Mouse (Mus musculus) embryonic facial prominence, embryonic 14.5 days (tissue): ENCODE measurements at regions not wholly inside any gene's neighbourhood (a gene's known extent, or its start where the extent isn't known, plus 50 kb on each side); places are given as distances from the start of the nearest gene placed in this dataset.

Experiments used
- ATAC-seq: fragments of 200-750 bp; cut with Nextera tagmentation; 2 replicates; pipeline ENCODE4 v1.8.0; 2017; ENCODE audit warnings: low read depth, moderate number of reproducible peaks, moderate TSS enrichment
- DNase-seq: peaks from one replicate; pipeline ENCODE4 v3.0.0-alpha.2; 2015; ENCODE audit warnings: low spot score
- H3K27ac ChIP-seq: fragments of 300-500 bp; sonication (generic); replicated peaks from 2 replicates; pipeline ENCODE4 v1.5.1; 2014; ENCODE audit warnings: low read depth, mild to moderate bottlenecking, low read length, moderate library complexity
- H3K27me3 ChIP-seq: fragments of 300-500 bp; sonication (generic); replicated peaks from 2 replicates; pipeline ENCODE4 v1.6.1; 2014; ENCODE audit warnings: low read length; ENCODE audit not compliant: control insufficient read depth, insufficient read depth
- H3K36me3 ChIP-seq: fragments of 300-500 bp; sonication (generic); 2 replicates; pipeline ENCODE4 v1.6.1; 2014; ENCODE audit warnings: low read length, mixed read lengths; ENCODE audit not compliant: control insufficient read depth, insufficient read depth
- H3K4me1 ChIP-seq: fragments of 300-500 bp; sonication (generic); 2 replicates; pipeline ENCODE4 v1.6.1; 2014; ENCODE audit warnings: antibody characterized with exemption, low read length; ENCODE audit not compliant: control insufficient read depth, insufficient read depth
- H3K4me2 ChIP-seq: fragments of 300-500 bp; sonication (generic); 2 replicates; pipeline ENCODE4 v1.6.1; 2014; ENCODE audit warnings: low read depth, mild to moderate bottlenecking, low read length, moderate library complexity, mixed read lengths
- H3K4me3 ChIP-seq: fragments of 300-500 bp; sonication (generic); 2 replicates; pipeline ENCODE4 v1.5.1; 2014; ENCODE audit warnings: low read depth, mild to moderate bottlenecking, low read length
- H3K9ac ChIP-seq: fragments of 300-500 bp; sonication (generic); 2 replicates; pipeline ENCODE4 v1.6.1; 2014; ENCODE audit warnings: low read depth, mild to moderate bottlenecking, low read length, moderate library complexity, mixed read lengths
- H3K9me3 ChIP-seq: fragments of 300-500 bp; sonication (generic); 2 replicates; pipeline ENCODE4 v1.6.1; 2016; ENCODE audit warnings: low read length; ENCODE audit not compliant: control insufficient read depth
- WGBS: fragments of 180-500 bp; shearing (Covaris S2); extraction: QIAGEN DNeasy Blood & Tissue Kit; methylation state at CpG from one replicate; pipeline ENCODE4 v1.1.7; 2014; 5-methylcytosine and 5-hydroxymethylcytosine counted together

DNA sequence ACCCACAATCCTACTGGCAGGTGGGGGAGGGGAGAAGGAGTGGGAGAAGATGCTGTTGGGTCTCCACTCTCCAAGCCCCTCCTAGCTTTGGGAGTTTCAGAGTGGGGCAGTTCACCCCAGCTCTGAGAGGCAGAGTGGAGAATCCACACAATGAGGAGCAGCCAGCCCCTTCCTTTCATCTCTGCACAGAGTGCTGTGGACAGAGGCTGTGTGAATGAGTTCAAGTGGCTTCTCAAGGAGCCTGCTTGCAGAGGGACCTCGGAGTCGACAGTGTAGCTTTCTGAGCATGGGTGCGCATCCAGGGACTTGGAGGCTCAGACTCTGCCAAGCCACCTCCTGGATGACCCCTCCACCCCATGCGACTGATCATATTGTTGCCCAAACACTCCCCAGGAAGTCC lies 88.9 kb upstream of the Gm26897 start:
- 70% methylated on average over 4 of the region's 4 CpGs for WGBS
- Histone ChIP-seq H3K36me3 (no peaks in the 10 kb centered on the region), H3K9ac (no peak overlapping the region), H3K4me2 (no peak overlapping the region), H3K4me1 (peaks cover 24% of the 10 kb centered on the region), H3K9me3 (no peaks in the 10 kb centered on the region), H3K27me3 (no peaks in the 10 kb centered on the region), H3K4me3 (no peak overlapping the region), H3K27ac (no peak overlapping the region)
- ATAC-seq (no peak), DNase-seq (no peak)

DNA sequence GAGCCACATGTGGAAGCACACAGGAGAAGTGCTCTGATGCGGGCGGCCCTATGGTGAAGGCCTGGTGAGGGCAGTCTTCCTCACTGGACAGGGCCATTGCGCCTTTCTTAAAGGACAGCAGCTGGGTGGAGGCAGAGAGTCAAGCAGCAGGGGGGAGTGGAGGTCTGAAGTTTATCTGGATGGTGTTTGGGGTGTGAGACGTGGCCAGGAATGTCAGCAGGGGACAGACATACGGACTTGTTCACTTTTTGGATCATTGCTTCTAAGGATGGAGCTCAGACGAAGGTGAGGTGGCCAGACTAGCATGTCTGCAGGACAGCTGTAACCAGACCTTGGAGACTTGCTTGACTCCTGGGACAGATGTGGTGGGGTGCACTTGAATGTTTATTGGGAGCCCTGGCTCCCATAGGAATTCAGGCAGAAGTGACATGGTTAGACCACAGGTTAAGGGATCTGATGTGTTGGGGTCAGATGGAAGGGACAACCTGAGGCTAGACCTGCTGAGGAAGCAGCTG lies 86.0 kb upstream of the Gm26897 start:
- H3K9me3 ChIP-seq: no peaks in the 10 kb centered on the region
- H3K36me3 ChIP-seq: no peaks in the 10 kb centered on the region
- H3K4me3 ChIP-seq: no peak overlapping the region
- ATAC-seq (no peak), DNase-seq (no peak)
- peaks cover 19% of the 10 kb centered on the region for H3K4me1 ChIP-seq
- no peaks in the 10 kb centered on the region for H3K27me3 ChIP-seq
- H3K27ac ChIP-seq: 0 out of 2 replicates have a peak overlapping the region, but pooled peaks have one; percentile 59
- 83% methylated on average over 6 of the region's 6 CpGs for WGBS
- H3K4me2 ChIP-seq: no peak overlapping the region
- 0 out of 2 replicates have a peak overlapping the region, but pooled peaks have one; percentile 14 for H3K9ac ChIP-seq

DNA sequence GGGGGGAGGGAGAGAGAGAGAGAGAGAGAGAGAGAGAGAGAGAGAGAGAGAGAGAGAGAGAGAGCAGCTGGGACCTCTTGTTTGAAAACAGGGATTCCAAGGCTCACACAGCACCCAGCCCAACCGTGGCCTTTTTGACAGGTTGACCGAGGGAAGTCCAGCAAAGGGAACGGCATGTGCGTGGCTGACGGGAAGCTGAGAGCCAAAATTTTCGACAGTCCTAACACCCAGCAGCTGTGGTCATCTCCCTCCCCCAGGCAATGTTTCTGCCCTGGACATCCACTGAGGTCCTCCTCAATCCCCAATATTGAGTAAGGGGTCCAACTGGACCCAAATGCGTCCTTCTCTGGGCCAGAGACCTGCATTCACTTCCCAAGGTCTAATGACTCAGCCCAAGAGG lies 85.2 kb upstream of the Gm26897 start:
- 49% methylated on average over 5 of the region's 7 CpGs for WGBS
- Histone ChIP-seq H3K4me2 (peak overlapping the region; percentile 13; the same call in 1 of the 2 replicates), H3K27me3 (no peaks in the 10 kb centered on the region), H3K4me1 (peaks cover 19% of the 10 kb centered on the region), H3K9ac (no peak overlapping the region), H3K36me3 (no peaks in the 10 kb centered on the region), H3K27ac (peak overlapping the region; percentile 59; the same call in 1 of the 2 replicates), H3K4me3 (no peak overlapping the region), H3K9me3 (no peaks in the 10 kb centered on the region)
- DNase-seq: no peak
- no peak for ATAC-seq

DNA sequence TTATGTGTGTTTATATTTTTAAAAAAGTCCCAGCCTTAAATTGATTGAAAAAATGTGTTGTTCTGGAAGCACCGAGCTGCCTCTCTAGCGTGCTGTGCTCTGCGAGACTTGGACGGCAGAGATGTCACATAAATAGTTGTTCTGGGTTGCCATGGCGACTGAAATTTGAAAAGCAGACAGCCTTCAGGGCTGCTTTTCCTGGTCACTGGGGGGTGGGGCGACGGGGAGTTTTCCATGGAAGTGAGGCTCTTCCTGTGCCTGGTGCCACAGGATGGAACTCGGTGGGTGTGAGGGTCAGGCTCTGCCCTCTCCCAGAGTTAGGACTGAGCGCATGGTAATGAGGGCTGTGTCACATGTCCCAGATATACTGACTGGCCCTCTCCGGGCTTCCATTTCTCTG lies 84.7 kb upstream of the Gm26897 start:
- H3K36me3 ChIP-seq: no peaks in the 10 kb centered on the region
- peaks cover 19% of the 10 kb centered on the region for H3K4me1 ChIP-seq
- H3K9ac ChIP-seq: no peak overlapping the region
- no peaks in the 10 kb centered on the region for H3K27me3 ChIP-seq
- no peak overlapping the region for H3K4me3 ChIP-seq
- WGBS: 15% methylated on average over 10 of the region's 10 CpGs
- H3K9me3 ChIP-seq: no peaks in the 10 kb centered on the region
- DNase-seq: peak; percentile 95
- ATAC-seq: peak; percentile 88
- peak overlapping the region; percentile 13 for H3K4me2 ChIP-seq
- H3K27ac ChIP-seq: peak overlapping the region; percentile 42; the same call in 1 of the 2 replicates

DNA sequence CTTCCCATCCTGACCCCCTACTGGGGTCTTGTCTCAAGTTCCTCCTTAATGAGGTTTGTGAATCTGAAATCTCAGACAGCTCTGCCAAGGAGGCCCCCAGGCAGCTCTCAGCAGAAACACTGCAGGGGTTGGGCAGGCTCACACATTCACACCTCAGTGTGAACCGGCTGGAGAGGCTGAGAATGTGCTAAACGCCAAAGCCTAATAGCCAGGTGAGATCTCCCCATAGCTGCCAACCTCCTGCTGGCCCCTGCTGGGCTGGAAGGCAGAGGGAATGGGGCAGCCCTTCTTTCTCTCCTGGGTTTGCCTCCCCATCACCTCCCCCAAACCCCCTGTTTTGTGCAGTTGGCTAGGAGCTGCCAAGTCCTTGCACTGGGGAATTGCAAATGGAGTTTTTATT lies 81.3 kb upstream of the Gm26897 start:
- Histone ChIP-seq H3K4me2 (no peak overlapping the region), H3K4me1 (peaks cover 19% of the 10 kb centered on the region), H3K27me3 (no peaks in the 10 kb centered on the region), H3K4me3 (no peak overlapping the region), H3K9me3 (no peaks in the 10 kb centered on the region), H3K27ac (no peak overlapping the region), H3K36me3 (no peaks in the 10 kb centered on the region), H3K9ac (no peak overlapping the region)
- 42% methylated on average over 2 of the region's 2 CpGs for WGBS
- DNase-seq: no peak
- ATAC-seq: no peak

DNA sequence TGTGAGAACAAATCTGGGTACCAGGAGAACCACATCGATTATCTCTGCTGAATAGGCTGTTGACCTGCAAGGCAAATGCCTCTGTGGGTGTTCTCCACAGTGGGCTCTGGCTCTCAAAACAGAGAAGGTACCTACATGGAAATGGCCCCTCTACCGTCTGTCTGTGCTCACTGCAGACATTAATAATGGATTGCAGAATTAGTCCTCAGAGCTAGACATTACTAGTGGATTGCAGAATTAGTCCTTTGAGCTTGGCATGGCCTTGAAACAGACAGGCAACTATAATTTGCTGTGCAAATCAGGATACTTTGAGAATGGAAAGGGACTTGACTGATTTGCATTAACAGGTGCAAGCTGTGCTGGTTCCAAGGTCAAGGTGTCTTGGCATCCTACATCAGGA lies 77.3 kb upstream of the Gm26897 start:
- ATAC-seq (no peak), DNase-seq (no peak)
- H3K9ac ChIP-seq: no peak overlapping the region
- H3K27ac ChIP-seq: no peak overlapping the region
- H3K4me1 ChIP-seq: peaks cover 3% of the 10 kb centered on the region; the same call in 1 of the 2 replicates
- H3K4me3 ChIP-seq: no peak overlapping the region
- no peaks in the 10 kb centered on the region for H3K9me3 ChIP-seq
- no peaks in the 10 kb centered on the region for H3K27me3 ChIP-seq
- no peak overlapping the region for H3K4me2 ChIP-seq
- WGBS: 71% methylated on average over 2 of the region's 2 CpGs
- H3K36me3 ChIP-seq: no peaks in the 10 kb centered on the region

DNA sequence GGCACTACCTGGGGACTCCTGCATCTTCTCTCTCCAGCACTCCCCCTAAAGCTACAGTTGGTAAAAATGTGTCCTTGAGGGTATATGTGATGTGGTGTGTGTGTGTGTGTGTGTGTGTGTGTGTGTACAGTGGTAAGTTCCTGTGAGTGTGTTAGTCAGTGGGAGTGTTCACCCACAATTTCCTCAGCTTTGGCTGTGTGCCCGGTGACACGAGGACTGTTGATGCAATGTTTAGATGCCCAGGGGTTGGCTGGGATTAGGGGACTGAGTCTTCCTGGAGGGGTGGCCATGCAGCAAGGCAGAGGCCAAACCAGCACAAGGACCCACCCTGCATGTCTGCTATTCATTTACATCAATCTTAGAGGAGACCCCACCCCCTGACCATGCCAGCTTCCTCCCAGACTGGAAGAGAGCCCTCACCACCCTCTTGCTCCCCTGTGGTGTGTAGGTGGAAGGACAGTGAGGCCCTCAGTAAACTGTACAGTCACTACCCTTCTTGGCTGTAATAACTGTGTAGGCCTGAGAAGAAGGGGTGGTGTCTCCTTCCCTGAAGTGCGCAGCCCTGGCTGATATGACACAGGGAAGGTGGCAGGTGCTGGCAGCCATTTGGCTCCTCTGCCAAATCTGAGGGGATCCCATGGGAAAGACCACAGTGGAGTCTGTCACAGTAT lies 75.8 kb upstream of the Gm26897 start:
- Histone ChIP-seq H3K9me3 (no peaks in the 10 kb centered on the region), H3K27me3 (no peaks in the 10 kb centered on the region), H3K4me2 (no peak overlapping the region), H3K27ac (no peak overlapping the region), H3K9ac (no peak overlapping the region), H3K4me1 (peaks cover 3% of the 10 kb centered on the region; the same call in 1 of the 2 replicates), H3K4me3 (no peak overlapping the region), H3K36me3 (no peaks in the 10 kb centered on the region)
- ATAC-seq (no peak), DNase-seq (no peak)
- 59% methylated on average over 3 of the region's 3 CpGs for WGBS

DNA sequence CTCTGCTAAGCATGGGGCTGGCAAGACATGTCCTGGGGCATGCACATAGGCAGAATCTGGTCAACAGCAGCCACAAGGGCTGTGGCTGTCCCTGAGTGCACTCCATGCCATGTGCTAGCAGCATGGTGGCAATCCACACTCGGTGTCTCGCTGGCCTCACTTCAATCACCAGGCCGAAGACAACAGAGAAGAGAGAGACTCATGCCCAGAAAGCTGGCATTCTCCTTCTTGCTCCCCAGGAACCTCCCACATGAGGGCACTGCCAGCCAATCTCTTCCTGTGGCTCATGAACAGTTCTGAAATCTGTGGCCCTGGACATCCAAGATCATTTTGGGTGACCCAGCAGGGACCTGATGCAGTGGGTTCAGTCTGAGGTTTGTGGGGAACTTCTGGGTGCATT lies 74.5 kb upstream of the Gm26897 start:
- 77% methylated on average over 3 of the region's 3 CpGs for WGBS
- no peak overlapping the region for H3K9ac ChIP-seq
- no peak for DNase-seq

DNA sequence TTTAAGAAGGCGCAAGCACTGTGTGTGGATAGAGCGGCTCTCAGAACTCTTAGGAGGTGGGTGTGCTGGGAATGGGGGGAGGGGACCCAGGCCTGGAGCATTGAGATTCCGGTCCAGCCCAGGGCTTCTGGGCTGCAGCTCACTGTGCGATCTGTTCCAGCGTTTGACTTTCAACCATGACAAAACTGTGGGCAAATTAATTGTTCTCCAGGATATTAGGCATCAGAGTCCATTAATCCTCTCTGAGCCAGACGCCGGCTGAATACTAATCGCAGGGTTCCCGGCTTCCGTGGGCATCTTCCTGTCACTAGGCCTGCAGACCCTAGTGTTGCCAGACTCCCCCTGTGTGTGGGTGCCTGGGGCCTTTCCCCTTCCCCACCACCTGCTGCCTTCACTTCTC lies 73.3 kb upstream of the Gm26897 start:
- H3K9ac ChIP-seq: no peak overlapping the region
- no peak overlapping the region for H3K4me2 ChIP-seq
- peaks cover 12% of the 10 kb centered on the region for H3K4me1 ChIP-seq
- H3K27me3 ChIP-seq: no peaks in the 10 kb centered on the region
- H3K27ac ChIP-seq: no peak overlapping the region
- no peaks in the 10 kb centered on the region for H3K9me3 ChIP-seq
- H3K4me3 ChIP-seq: no peak overlapping the region
- WGBS: 38% methylated on average over 10 of the region's 10 CpGs
- no peaks in the 10 kb centered on the region for H3K36me3 ChIP-seq
- DNase-seq (peak; percentile 36), ATAC-seq (peak; percentile 61; the same call in 1 of the 2 replicates)

More for the DNA sequence above, 74.5 kb upstream of the Gm26897 start:
- H3K4me3 ChIP-seq: no peak overlapping the region
- ATAC-seq: no peak
- H3K4me2 ChIP-seq: no peak overlapping the region
- H3K9me3 ChIP-seq: no peaks in the 10 kb centered on the region
- no peaks in the 10 kb centered on the region for H3K36me3 ChIP-seq
- H3K27ac ChIP-seq: no peak overlapping the region
- no peaks in the 10 kb centered on the region for H3K27me3 ChIP-seq
- H3K4me1 ChIP-seq: peaks cover 7% of the 10 kb centered on the region
